Mouse (Mus musculus) induced T-regulatory cell, adult 2 months (primary cell): Measurements from ENCODE around the gene Rundc1.
"Not testable (repeated sequence)": the region's sequence is repeated elsewhere in the genome, so short reads cannot be mapped to it uniquely, and the experiment has no call there.

Experiments
- DNase-seq: peaks from one replicate; pipeline ENCODE4 v3.0.0-alpha.2; 2012; ENCODE audit warnings: low read depth

Gene Rundc1

DNA sequence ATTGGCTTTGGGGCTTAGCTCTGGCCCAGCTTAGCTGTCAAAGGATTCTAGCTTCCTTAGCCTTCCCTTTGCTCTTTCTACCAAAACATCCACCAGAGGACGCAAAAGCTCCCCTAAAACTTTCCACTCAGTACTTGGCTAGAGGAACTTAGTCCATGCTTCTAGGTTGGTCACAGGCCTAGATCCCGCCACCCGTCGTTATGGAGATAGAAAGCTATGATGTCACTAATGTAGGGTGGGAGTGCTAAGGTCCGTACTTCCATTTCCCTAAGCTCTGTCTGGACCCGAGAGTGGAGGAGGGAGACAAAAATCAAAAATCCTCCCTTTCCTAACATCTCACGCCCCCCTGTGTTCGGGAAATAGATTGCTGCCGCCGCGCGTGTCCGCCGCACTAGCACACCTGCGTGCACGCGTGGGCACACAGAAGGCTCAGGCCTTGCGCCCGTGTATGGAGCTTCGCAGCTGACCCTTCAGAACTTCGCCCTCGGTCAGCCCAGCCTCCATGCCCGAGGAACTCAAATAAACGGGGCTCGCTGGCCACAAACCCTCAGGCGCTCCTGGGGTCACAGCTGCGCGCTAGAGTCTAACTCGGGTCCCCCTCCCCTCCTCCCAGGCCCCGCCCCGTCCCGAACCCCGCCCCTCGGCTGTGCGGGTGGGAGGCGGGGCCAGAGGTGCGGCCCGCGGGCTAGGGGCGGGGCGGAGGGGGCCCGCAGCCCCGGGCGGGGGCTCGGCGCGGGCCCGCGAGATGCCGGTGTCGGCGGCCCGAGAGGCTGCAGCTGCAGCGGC is 42.8 kb downstream of the Rundc1 start:
- peak; percentile 86 for DNase-seq

DNA sequence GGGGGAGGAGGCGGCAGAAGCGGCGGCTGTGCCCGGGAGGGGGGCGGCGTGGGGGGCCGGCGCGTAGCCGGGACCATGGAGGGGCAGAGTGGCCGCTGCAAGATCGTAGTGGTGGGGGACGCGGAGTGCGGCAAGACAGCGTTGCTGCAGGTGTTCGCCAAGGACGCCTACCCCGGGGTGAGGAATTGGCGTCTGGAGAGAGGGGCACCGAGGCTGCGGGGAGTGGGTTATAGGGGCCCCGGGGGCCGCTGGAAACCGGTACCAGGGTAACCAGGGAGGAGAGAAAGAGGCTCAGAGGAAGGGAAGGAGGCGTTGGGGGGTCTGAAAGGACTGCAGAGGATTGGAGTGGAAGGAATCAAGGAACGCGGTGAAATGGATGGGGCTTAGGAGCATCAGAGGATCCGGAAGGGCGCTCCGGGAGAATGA is 43.4 kb downstream of the Rundc1 start:
- DNase-seq, result peak; percentile 37

DNA sequence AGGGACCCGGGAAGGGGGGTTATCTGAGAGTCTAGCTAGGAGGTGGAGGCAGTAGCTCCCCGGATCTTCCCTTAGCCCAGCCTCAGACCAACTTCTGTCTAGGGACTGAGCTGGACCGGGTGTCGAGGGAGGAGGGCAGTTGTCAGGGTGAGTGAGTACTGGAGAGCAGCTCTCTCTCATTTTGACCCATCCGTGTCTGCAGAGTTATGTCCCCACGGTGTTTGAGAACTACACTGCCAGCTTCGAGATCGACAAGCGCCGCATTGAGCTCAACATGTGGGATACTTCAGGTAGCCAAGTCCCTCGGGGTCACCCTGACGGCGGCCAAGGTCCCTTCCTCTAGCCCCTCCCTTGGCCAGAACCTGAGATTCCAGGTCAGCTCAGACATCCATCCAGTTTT is 43.8 kb downstream of the Rundc1 start:
- no peak for DNase-seq

DNA sequence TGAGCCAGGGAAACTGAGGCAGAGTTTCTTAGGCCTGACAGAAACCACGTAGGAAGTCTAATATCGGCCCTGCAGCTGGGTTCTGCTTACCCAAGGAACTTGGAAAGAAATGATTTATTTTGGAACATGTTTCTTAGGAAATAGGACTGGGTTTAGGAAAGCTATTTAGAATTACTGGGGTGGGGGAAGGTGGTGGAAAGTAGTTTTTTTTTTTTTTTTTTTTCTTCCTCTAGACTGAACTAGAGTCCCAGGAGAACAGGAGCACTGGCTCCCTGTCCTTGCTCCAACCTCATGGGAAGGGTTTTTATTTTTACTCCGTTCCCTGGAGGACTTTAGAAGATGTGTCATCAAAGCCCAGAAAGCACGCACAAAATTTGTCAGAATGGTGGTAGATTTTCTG is 44.3 kb downstream of the Rundc1 start:
- DNase-seq, result no peak

DNA sequence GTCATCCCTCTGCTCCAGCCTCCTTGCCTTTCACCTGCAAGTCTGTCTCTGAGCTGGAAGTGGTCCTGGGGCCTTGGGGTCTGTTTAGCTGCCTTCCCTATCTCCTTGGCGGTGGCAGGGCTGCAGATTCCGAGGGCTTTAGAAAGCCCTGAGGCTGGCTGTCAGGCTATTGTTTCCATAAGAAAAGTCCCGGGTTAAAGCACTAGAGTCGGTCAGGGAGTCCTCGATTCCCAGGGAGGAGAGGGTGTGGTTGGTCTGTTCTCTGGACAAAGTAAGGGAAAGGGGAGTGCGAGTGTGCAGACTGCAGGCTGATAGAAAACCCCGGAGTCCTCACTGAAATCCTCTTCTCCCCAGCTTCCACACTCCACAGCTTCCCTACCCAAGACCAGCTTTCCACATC is 45.3 kb downstream of the Rundc1 start:
- DNase-seq, result no peak

DNA sequence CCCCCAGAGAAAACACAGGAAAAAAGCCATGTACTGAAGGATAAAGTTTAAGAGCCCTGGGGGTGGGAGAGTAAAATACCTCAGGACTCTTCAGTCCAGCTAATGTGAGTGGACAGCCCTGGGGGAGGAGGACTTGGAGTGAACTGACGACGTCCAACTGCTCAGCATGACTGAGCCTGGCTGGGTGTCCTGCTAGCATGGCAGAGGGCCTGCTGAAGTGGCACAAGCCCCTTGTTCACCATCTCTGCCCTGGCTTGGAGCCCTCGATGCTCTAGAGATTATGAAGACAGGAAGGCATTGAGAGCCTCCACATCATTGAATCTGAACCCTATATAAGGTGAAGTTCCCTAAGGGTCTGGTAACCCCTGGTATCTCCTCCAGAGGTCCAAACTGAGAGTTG is 47.0 kb downstream of the Rundc1 start:
- DNase-seq, result no peak

DNA sequence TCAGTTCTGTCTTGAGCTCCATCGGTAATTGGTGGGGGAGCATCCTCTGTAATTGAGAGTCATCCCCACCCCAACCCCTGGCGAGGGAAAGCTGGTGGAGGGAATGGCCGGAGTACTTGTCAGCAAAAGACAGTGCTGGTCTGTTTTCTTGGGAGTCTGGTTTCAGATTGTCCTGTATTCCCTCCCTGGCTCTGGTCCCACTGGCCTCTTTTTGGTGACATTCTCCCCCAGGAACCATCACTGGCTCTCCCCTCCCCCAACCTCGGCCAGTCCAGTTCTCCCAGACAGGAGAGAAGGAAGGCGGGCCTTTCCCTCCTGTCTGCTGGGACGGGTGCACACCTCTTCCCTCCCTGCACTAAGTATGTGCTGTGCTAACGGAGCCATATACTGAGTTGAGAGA is 47.5 kb downstream of the Rundc1 start:
- no peak for DNase-seq

DNA sequence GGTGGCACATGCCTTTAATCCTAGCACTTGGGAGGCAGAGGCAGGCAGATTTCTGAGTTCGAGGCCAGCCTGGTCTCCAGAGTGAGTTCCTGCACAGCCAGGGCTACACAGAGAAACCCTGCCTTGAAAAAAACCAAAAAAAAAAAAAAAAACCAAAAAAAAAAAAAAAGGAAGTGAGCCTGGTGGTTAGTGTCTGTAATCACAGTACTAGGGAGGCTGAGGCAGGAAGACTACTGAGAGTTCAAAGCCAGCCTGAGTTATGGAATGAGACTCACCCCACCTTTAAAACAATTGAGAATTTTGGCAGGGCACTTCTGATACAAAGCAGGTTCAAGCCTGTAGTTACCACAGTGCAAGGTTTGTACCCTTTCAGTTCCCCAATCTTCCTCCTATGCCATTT is 48.8 kb downstream of the Rundc1 start:
- DNase-seq, result not testable (repeated sequence)

DNA sequence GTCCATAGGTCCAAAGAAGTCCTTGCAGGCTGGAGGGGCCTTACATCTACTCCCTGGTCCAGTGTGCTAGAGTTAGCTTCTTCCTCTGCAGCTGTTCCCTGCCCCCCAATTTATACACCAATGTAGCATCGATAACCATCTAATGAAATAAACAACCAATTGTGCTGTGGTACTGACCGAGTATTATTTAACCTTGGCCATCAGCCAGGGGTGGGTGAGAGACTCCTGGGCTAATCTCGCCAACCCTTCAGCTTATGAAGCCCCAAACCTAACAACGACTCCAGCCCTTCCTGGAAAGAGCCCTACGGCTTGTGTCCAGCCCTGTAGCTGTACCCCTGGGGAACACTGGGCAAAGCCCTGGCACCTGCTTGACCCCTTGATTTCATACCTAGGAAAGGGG is 49.4 kb downstream of the Rundc1 start:
- DNase-seq, result no peak

DNA sequence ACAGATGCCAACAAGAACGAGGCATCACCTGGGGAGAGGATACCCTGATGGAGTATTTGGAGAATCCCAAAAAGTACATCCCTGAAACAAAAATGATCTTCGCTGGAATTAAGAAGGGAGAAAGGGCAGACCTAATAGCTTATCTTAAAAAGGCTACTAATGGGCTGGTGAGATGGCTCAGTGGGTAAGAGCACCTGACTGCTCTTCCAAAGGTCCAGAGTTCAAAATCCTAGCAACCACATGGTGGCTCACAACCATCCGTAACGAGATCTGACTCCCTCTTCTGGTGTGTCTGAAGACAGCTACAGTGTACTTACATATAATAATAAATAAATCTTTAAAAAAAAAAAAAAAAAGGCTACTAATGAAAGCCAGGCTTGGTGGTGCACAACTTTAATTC is 51.5 kb downstream of the Rundc1 start:
- DNase-seq, result not testable (repeated sequence)

DNA sequence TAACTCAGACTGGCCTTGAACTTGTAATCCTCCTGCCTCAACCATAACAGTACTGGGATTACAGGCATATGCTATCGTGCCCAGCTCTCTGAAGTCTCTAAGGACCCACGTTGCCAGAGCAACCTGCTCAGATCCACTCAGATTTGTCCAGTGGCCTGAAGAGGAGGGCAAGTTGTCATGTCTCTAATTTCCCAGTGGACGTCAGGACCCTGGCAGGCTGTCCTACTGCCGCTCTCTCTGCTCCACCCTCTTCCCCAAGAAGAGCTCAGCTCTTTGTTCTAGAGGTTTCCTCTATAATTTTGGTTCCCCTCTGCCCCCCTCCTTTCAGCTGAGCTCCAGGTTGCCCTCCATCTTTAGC is 52.3 kb downstream of the Rundc1 start:
- DNase-seq, result no peak

DNA sequence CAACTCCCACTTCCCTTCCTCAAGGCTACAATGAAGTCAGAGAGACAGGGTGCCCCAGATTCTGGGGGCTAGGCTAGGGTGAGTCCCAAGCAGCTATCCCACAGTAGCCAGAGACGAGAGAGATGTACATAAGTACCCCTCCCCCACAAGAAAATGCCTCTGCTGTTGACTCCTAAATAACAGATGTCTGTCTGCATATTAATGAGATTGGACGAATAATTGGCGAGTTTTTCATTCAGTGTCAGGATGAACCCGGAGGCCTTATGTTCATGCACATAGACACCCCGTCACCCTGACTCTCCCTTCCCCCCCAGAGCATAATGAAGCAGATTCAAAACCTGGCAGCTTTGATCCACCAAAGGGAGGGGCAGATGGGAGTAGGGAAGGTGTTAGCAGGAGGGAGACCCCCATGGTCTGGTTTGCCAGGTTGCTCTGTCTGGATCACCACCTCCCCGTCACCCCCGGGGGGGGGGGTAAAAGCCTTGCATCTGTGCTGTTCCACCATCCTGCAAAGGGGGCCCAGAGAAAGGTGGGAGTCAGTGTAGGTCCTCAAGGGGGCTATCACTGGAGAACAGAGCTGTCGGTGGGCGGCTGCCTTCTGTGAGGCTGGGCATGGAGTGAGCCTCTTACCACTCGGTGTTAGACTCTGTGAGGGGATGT is 52.8 kb downstream of the Rundc1 start:
- no peak for DNase-seq

DNA sequence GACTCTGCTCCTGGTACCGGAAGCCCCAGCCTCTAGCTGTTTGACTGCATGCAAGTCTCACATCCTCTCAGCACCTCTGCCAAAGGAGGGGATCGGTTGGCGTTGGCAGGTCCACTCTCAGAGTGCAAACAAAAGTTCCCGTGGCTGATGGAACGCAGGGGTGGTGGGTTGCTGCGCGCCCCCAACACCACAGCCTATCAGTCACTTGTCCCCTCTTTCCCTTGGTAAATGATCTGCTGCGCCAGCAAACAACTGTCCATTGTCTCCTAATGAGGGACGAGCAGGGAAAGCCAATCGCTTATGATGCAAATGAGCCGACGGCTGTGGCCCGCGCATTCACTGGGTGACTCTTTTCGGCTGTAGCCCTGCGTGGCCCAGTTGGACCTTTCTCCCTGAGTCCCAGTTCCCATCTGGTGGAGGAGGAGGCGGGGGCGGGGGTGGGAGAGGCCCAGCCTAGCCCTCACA is 54.3 kb downstream of the Rundc1 start:
- DNase-seq, result no peak

DNA sequence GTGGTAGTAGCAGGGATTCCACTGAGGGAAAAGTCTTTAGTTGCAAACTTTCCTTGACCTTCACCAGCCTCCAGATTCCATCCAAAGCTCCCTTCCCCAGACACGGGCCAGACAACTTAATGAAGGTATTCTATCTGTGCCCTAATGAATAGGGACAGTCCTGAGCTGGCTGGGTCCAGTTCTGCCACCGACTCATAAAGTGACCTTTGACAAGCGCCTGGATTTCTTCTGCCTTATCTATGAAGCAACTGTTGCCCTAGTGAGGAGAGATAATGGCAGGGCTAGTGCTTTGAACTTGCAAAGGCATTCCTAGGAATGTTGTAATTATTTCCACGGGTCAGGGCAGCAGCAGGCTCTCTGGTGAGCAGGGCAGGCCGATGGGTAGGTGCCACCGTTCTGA is 56.0 kb downstream of the Rundc1 start:
- no peak for DNase-seq

DNA sequence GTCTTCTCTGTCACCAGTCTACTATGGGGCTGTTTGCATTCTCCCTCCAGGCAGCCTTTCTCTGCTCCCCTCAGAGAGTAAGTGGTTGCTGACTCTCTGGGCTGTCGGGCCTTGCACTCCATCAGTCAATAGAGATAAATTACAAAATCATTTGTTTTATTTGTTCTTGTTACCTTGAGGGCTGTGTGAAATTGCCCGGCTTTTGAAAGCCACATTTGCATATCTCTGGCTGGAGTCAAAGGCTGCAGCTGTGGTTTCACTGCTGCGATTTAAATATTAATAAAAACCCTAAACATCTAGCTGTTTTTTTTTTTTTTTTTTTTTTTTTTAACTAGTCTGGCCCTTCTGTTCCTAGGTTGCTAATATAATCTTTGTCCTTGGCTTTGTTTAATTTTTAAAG is 58.9 kb downstream of the Rundc1 start:
- no peak for DNase-seq

DNA sequence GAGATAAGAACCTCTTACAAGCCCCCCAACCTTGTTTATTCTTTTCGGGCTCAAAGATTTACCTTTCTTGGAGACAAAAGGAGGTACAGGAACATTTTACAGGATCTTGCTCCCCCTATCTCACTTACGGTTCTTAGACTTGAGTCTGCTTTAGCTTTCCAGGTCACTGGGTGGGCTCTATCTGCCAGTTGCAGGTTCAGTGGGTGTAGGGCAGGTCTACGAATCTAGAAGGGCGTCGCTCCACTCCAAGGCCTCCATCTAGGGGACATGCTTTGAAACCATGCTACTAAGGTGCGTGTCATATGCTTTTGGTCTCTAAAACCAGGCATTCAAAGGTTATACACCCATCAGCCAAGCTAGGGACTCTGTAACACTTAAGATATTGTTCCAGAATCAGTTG is 59.4 kb downstream of the Rundc1 start:
- no peak for DNase-seq

DNA sequence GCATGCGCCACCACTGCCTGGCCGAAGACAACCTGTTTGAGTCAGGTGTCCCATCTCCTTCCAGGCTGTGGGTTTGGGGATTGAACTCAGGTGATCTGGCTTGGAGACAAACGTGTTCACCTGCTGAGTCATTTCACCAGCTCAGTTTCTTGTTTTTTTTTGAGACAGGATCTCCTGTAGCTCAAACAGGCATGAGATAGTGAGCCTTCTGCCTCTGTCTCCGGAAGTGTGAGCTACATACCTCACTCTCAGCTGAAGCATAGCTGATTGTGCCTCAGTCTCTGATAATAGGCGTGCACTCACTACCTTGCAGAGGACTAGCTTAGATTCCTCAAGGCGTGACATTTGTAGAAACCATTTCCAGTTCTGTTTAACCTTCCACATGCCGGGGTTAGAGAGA is 59.9 kb downstream of the Rundc1 start:
- peak; percentile 26 for DNase-seq
